Mouse (Mus musculus) forebrain, embryonic 13.5 days (tissue): Measurements from ENCODE around the gene Gm10153. TPM values are rescaled to one million over a fixed set of nuclear protein-coding genes. Genes with fewer than 3 reads are reported as not detected.

ENCODE experiments used
- polyA plus RNA-seq: library from polyadenylated mRNA; unstranded; fragments of >200 nt; fragmentation: Nextera tagmentation; extraction: Ambion mirVana; gene quantifications from 2 replicates; pipeline ENCODE4 v1.2.1, GENCODE M21; 2015

The Gm10153 gene
- polyA plus RNA-seq, 1 experiment from 2014 or later: not detected

Other genes starting within 250 kb of the Gm10153 start
- 20.4 and 22.7 TPM in 2 replicates for gene Brsk2, start 240.6 kb downstream of the Gm10153 start, polyA plus RNA-seq
- 51.0 and 58.1 TPM in 2 replicates for gene Mob2, start 129.3 kb downstream of the Gm10153 start, polyA plus RNA-seq
- 44.1 and 55.6 TPM in 2 replicates for gene Dusp8, start 94.5 kb downstream of the Gm10153 start, polyA plus RNA-seq
- gene Gm45618, start 69.7 kb downstream of the Gm10153 start, polyA plus RNA-seq: not detected in 2 replicates
- gene Gm39115, start 54.4 kb downstream of the Gm10153 start, polyA plus RNA-seq: not detected in 2 replicates
- not detected in 2 replicates for gene Gm45337, start 45.8 kb downstream of the Gm10153 start, polyA plus RNA-seq
- gene Gm29735, start 33.3 kb downstream of the Gm10153 start, polyA plus RNA-seq: not detected in 2 replicates
- gene Gm4553, start 24.6 kb downstream of the Gm10153 start, polyA plus RNA-seq: not detected in 2 replicates
- not detected in 2 replicates for gene Krtap5-2, start 14.4 kb downstream of the Gm10153 start, polyA plus RNA-seq
- not detected in 2 replicates for gene Krtap5-3, start 11.0 kb upstream of the Gm10153 start, polyA plus RNA-seq
- gene Gm7579, start 21.5 kb upstream of the Gm10153 start, polyA plus RNA-seq: not detected in 2 replicates
- gene Krtap5-5, start 39.6 kb upstream of the Gm10153 start, polyA plus RNA-seq: not detected in 2 replicates
- gene Gm40460, start 50.7 kb upstream of the Gm10153 start, polyA plus RNA-seq: not detected in 2 replicates
- not detected in 2 replicates for gene Gm2431, start 68.0 kb upstream of the Gm10153 start, polyA plus RNA-seq
- not detected in 2 replicates for gene Gm4559, start 84.0 kb upstream of the Gm10153 start, polyA plus RNA-seq
- gene Krtap5-1, start 106.7 kb upstream of the Gm10153 start, polyA plus RNA-seq: not detected in 2 replicates
- gene Krtap5-4, start 113.2 kb upstream of the Gm10153 start, polyA plus RNA-seq: not detected in 2 replicates
- gene Ifitm10, start 183.4 kb upstream of the Gm10153 start, polyA plus RNA-seq: 0.96 and 1.1 TPM in 2 replicates
- 1.5 TPM in 1 of 2 replicates, not detected in the other for gene Gm49369, start 192.3 kb upstream of the Gm10153 start, polyA plus RNA-seq
- gene Ctsd, start 197.6 kb upstream of the Gm10153 start, polyA plus RNA-seq: 145 and 166 TPM in 2 replicates
- gene Syt8, start 244.5 kb upstream of the Gm10153 start, polyA plus RNA-seq: not detected in 2 replicates